Mouse (Mus musculus): ENCODE results near the gene Pes1. TPM values are rescaled to one million over a fixed set of nuclear protein-coding genes. Genes with fewer than 3 reads are reported as not detected.

Gene Pes1
- polyA plus RNA-seq (2014; fragmentation: Nextera tagmentation; extraction: Ambion mirVana) = 81.9 and 87.4 TPM in 2 replicates

GRCm38 (mm10) chr11:3963610-3964415, at the start of gene Pes1:
Gene Pes1 (plus strand): TSS chr11:3963975.
- no peaks in the 10 kb centered on the region for H3K27me3 ChIP-seq (ENCODE audit: control insufficient read depth, insufficient read depth, low read length)
- H3K36me3 ChIP-seq (ENCODE audit: control insufficient read depth, insufficient read depth, low read length) = peaks cover 3% of the 10 kb centered on the region; the same call in 1 of the 2 replicates
- no peaks in the 10 kb centered on the region for H3K9me3 ChIP-seq (ENCODE audit: control insufficient read depth, low read length)
- ATAC-seq (ENCODE audit: insufficient number of reproducible peaks, low FRiP score, low TSS enrichment, low read depth) (peak; percentile 84; the same call in 1 of the 2 replicates), DNase-seq (ENCODE audit: low spot score) (peak; percentile 86)
- peak within 1 kb of the TSS; percentile 86 for H3K9ac ChIP-seq (ENCODE audit: low read length)
- H3K4me2 ChIP-seq (ENCODE audit: low read depth, severe bottlenecking) = peak within 1 kb of the TSS; percentile 71
- H3K4me1 ChIP-seq (ENCODE audit: control insufficient read depth, insufficient read depth, low read length) = peaks cover 3% of the 10 kb centered on the region; the same call in 1 of the 2 replicates
- under 1% methylated on average over 31 of the region's 31 CpGs for WGBS
- H3K4me3 ChIP-seq (ENCODE audit: low read depth, low read length) = peak within 1 kb of the TSS; percentile 68
- H3K27ac ChIP-seq (replicated peaks; ENCODE audit: low read depth, low read length) = no peak within 1 kb of the TSS

DNA sequence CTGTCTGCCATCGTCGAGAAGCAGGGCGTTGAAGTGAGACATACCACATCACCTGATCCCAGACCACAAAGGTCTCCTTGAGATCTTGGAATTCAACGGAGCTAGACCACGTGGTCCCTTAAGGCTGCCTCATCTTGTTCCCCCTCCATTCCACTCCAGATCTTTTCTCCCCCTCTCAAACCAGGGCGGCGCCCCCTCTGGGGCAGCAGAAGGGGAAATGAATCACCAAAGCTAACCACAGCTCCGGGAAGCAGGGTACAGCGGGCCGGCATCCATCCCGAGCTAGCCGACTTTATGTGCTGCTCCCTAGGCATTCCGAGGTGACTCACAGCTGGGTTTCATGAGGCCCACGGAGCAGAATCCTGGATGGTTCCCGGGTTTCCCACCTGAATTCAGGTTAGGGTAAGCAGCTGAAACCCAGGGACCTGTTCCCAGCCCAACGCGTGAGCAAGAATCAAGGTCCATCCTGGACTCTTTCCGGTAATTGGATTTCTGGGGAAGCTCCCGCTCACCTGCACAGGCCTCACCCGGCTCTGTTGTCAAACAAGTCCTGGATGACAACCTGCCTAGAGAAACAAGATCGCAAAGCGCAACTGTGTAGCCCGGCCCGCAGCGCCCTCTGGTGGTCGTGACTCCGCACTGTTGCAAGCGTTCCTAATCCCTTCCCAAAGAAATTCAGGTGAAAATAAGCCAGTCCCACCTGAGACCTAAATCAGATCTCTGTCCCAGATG, 49.5 kb upstream of the Pes1 start, which contains the start of gene Slc35e4:
Gene Slc35e4, minus strand, starts transcription at position 556 of the 732 bp plus-strand sequence.
- H3K36me3 ChIP-seq (ENCODE audit: control insufficient read depth, insufficient read depth, low read length) = no peaks in the 10 kb centered on the region
- peaks cover 11% of the 10 kb centered on the region for H3K27me3 ChIP-seq (ENCODE audit: control insufficient read depth, insufficient read depth, low read length)
- DNase-seq (ENCODE audit: low spot score) (peak; percentile 93), ATAC-seq (ENCODE audit: insufficient number of reproducible peaks, low FRiP score, low TSS enrichment, low read depth) (peak; percentile 37; the same call in 1 of the 2 replicates)
- under 1% methylated on average over 28 of the region's 28 CpGs for WGBS
- peak within 1 kb of the TSS; percentile 50 for H3K9ac ChIP-seq (ENCODE audit: low read length)
- no peaks in the 10 kb centered on the region for H3K9me3 ChIP-seq (ENCODE audit: control insufficient read depth, low read length)
- peak within 1 kb of the TSS; percentile 45 for H3K4me3 ChIP-seq (ENCODE audit: low read depth, low read length)
- H3K4me2 ChIP-seq (ENCODE audit: low read depth, severe bottlenecking) = peak within 1 kb of the TSS; percentile 83
- peaks cover 8% of the 10 kb centered on the region for H3K4me1 ChIP-seq (ENCODE audit: control insufficient read depth, insufficient read depth, low read length)
- H3K27ac ChIP-seq (replicated peaks; ENCODE audit: low read depth, low read length) = 0 out of 2 replicates have a peak within 1 kb of the TSS, but pooled peaks have one; percentile 10

DNA sequence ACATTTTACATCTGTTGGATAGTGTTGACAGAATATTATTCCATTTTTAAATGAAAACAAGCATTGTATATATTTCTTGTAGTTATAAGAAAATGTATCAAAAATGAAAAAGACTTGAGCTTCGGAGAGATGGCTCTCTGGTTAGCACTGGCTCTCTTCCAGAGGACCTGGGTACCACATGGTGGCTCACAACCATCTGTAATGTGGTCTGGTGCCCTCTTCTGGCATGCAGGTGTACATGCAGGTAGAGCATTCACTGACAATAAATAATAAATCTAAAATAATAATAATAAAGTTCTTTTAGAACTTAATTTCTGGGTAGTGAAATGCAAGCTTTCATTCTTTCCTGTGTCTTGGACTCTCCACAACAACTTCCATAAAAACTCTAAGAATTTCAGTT, 45.0 kb upstream of the Pes1 start:
- H3K36me3 ChIP-seq (ENCODE audit: control insufficient read depth, insufficient read depth, low read length) = no peaks in the 10 kb centered on the region
- H3K4me1 ChIP-seq (ENCODE audit: control insufficient read depth, insufficient read depth, low read length) = no peaks in the 10 kb centered on the region
- H3K27ac ChIP-seq (replicated peaks; ENCODE audit: low read depth, low read length) = no peak overlapping the region
- H3K9me3 ChIP-seq (ENCODE audit: control insufficient read depth, low read length) = no peaks in the 10 kb centered on the region
- WGBS = 73% methylated on average over 1 of the region's 1 CpGs
- no peak for ATAC-seq (ENCODE audit: insufficient number of reproducible peaks, low FRiP score, low TSS enrichment, low read depth)
- H3K9ac ChIP-seq (ENCODE audit: low read length) = no peak overlapping the region
- H3K4me2 ChIP-seq (ENCODE audit: low read depth, severe bottlenecking) = no peak overlapping the region
- DNase-seq (ENCODE audit: low spot score) = no peak
- no peak overlapping the region for H3K4me3 ChIP-seq (ENCODE audit: low read depth, low read length)
- no peaks in the 10 kb centered on the region for H3K27me3 ChIP-seq (ENCODE audit: control insufficient read depth, insufficient read depth, low read length)

DNA sequence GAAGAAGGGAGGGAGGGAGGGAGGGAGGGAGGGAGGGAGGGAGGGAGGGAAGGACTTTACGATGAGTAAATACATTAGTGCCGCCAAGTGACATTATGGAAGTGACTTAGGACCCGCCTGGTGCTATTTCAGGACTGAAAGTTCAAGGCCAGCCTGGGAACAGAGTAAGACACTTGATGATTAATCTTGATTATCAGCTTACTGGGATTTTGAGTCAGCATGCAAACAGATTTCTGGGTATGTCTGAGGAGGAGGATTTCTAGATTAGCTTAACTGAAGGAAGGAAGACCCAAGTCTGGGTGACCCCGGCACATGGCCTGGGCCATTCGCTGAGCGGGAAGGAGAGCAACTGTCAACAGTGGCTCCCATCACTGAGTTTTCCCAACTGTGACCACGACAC, 43.3 kb upstream of the Pes1 start:
- Histone ChIP-seq H3K27ac (replicated peaks; ENCODE audit: low read depth, low read length) (no peak overlapping the region), H3K36me3 (ENCODE audit: control insufficient read depth, insufficient read depth, low read length) (no peaks in the 10 kb centered on the region), H3K9me3 (ENCODE audit: control insufficient read depth, low read length) (no peaks in the 10 kb centered on the region), H3K4me2 (ENCODE audit: low read depth, severe bottlenecking) (no peak overlapping the region), H3K4me1 (ENCODE audit: control insufficient read depth, insufficient read depth, low read length) (no peaks in the 10 kb centered on the region), H3K9ac (ENCODE audit: low read length) (no peak overlapping the region), H3K4me3 (ENCODE audit: low read depth, low read length) (no peak overlapping the region), H3K27me3 (ENCODE audit: control insufficient read depth, insufficient read depth, low read length) (no peaks in the 10 kb centered on the region)
- no peak for DNase-seq (ENCODE audit: low spot score)
- WGBS = 90% methylated on average over 7 of the region's 7 CpGs
- no peak for ATAC-seq (ENCODE audit: insufficient number of reproducible peaks, low FRiP score, low TSS enrichment, low read depth)

DNA sequence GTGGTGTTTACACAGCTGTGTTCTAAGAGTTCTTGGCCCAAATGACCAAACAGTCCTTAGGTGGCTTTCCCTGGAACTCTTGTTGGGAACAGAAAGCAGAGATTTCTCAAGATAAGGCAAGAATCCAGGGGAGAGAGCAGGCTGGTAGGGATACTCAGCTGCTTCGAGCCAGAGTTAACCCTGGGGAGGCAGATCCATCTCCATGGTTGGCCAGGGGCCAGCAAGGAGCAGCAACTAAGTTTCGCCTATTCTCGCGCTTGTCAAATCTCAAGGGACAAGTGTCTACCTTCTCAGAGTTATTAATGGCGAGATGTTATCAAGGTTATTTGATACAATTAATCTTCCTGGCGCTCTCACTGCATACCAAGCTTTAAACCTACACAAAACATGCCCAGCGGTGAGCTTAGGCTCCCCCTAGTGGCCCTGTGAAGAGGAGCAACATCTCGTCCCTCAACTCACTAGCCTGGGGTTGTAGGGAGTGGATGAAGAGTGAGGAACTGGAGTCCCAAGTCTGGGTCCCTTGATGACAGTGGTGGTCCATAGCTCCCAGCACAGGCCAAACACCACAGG, 42.4 kb upstream of the Pes1 start:
- peak; percentile 61 for DNase-seq (ENCODE audit: low spot score)
- no peaks in the 10 kb centered on the region for H3K36me3 ChIP-seq (ENCODE audit: control insufficient read depth, insufficient read depth, low read length)
- H3K27ac ChIP-seq (replicated peaks; ENCODE audit: low read depth, low read length) = no peak overlapping the region
- no peak overlapping the region for H3K4me3 ChIP-seq (ENCODE audit: low read depth, low read length)
- WGBS = 34% methylated on average over 8 of the region's 8 CpGs
- no peak overlapping the region for H3K4me2 ChIP-seq (ENCODE audit: low read depth, severe bottlenecking)
- H3K9ac ChIP-seq (ENCODE audit: low read length) = no peak overlapping the region
- no peak for ATAC-seq (ENCODE audit: insufficient number of reproducible peaks, low FRiP score, low TSS enrichment, low read depth)
- no peaks in the 10 kb centered on the region for H3K4me1 ChIP-seq (ENCODE audit: control insufficient read depth, insufficient read depth, low read length)
- H3K27me3 ChIP-seq (ENCODE audit: control insufficient read depth, insufficient read depth, low read length) = no peaks in the 10 kb centered on the region
- no peaks in the 10 kb centered on the region for H3K9me3 ChIP-seq (ENCODE audit: control insufficient read depth, low read length)

DNA sequence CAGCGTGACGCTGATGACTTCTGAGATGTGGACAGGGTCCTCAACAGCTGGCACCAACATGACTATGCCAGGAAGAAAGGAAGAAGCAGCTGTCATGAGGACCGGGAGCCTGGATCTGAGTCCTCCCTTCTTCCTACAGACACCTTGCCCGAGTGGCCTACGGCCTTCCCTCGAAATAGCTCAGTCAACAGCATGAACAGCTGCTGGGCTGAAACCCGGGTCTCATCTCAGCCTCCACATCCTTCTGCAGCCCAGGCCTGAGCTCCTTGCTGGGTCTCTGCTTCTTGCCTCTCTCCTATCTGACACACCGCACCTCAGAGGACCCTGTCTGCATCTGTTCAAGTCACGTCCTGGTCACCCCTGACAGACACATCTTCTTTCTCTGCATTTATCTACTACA, 41.7 kb upstream of the Pes1 start:
- Histone ChIP-seq H3K9me3 (ENCODE audit: control insufficient read depth, low read length) (no peaks in the 10 kb centered on the region), H3K4me1 (ENCODE audit: control insufficient read depth, insufficient read depth, low read length) (no peaks in the 10 kb centered on the region), H3K36me3 (ENCODE audit: control insufficient read depth, insufficient read depth, low read length) (no peaks in the 10 kb centered on the region), H3K4me3 (ENCODE audit: low read depth, low read length) (no peak overlapping the region), H3K27ac (replicated peaks; ENCODE audit: low read depth, low read length) (no peak overlapping the region), H3K27me3 (ENCODE audit: control insufficient read depth, insufficient read depth, low read length) (no peaks in the 10 kb centered on the region), H3K4me2 (ENCODE audit: low read depth, severe bottlenecking) (no peak overlapping the region), H3K9ac (ENCODE audit: low read length) (no peak overlapping the region)
- WGBS = 92% methylated on average over 9 of the region's 9 CpGs
- ATAC-seq (ENCODE audit: insufficient number of reproducible peaks, low FRiP score, low TSS enrichment, low read depth) (no peak), DNase-seq (ENCODE audit: low spot score) (no peak)

- Histone ChIP-seq H3K4me3 (ENCODE audit: low read depth, low read length) (no peak overlapping the region), H3K9me3 (ENCODE audit: control insufficient read depth, low read length) (no peaks in the 10 kb centered on the region), H3K27me3 (ENCODE audit: control insufficient read depth, insufficient read depth, low read length) (no peaks in the 10 kb centered on the region), H3K9ac (ENCODE audit: low read length) (no peak overlapping the region), H3K36me3 (ENCODE audit: control insufficient read depth, insufficient read depth, low read length) (no peaks in the 10 kb centered on the region), H3K4me1 (ENCODE audit: control insufficient read depth, insufficient read depth, low read length) (no peaks in the 10 kb centered on the region), H3K4me2 (ENCODE audit: low read depth, severe bottlenecking) (no peak overlapping the region), H3K27ac (replicated peaks; ENCODE audit: low read depth, low read length) (no peak overlapping the region)
- no peak for ATAC-seq (ENCODE audit: insufficient number of reproducible peaks, low FRiP score, low TSS enrichment, low read depth)
- no peak for DNase-seq (ENCODE audit: low spot score)
- WGBS = 90% methylated on average over 6 of the region's 6 CpGs
Measured at GRCm38 (mm10) chr11:3922731-3923130, 41.0 kb upstream of the Pes1 start.

DNA sequence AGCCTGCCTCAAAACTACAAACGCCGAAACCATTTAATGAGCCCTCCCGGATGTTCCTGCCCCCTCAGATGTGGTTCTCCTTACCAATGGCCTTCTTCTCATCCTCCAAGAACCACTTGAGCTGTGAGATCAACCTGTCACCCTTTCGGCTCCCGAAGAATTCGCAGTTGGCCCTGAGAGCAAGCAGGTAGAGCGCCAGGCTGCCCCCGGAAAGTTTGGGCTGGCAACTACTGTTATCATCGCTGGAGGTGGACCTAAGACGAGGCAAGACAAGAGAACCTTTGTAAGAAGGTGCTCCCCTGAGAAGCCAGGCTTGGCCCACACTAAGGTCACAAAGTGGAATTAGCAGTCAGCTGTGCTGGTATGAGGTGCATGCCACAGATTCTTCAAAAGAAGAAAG, 37.9 kb upstream of the Pes1 start:
- H3K4me1 ChIP-seq (ENCODE audit: control insufficient read depth, insufficient read depth, low read length) = no peaks in the 10 kb centered on the region; the same call in 1 of the 2 replicates
- no peaks in the 10 kb centered on the region for H3K9me3 ChIP-seq (ENCODE audit: control insufficient read depth, low read length)
- H3K4me2 ChIP-seq (ENCODE audit: low read depth, severe bottlenecking) = no peak overlapping the region
- no peak for ATAC-seq (ENCODE audit: insufficient number of reproducible peaks, low FRiP score, low TSS enrichment, low read depth)
- H3K36me3 ChIP-seq (ENCODE audit: control insufficient read depth, insufficient read depth, low read length) = no peaks in the 10 kb centered on the region
- H3K9ac ChIP-seq (ENCODE audit: low read length) = no peak overlapping the region
- H3K27ac ChIP-seq (replicated peaks; ENCODE audit: low read depth, low read length) = no peak overlapping the region
- no peak for DNase-seq (ENCODE audit: low spot score)
- H3K4me3 ChIP-seq (ENCODE audit: low read depth, low read length) = no peak overlapping the region
- 86% methylated on average over 10 of the region's 10 CpGs for WGBS
- no peaks in the 10 kb centered on the region for H3K27me3 ChIP-seq (ENCODE audit: control insufficient read depth, insufficient read depth, low read length)

Data from limb, embryonic 11.5 days (tissue).